In genomic region chr2:92382759-92383158, GRCm38 (mm10) we compare ENCODE assay signal across 17 mouse cellular contexts. TPM values are rescaled to one million over a fixed set of nuclear protein-coding genes. Genes with fewer than 3 reads are reported as not detected.
DNase-seq lines count a peak whose midpoint lies in the region; TF ChIP-seq lines count a peak whose summit lies in the region.
"Had no signal": no experiment of that assay in that cellular context is flagged by ENCODE, and none has a peak within 500 bp of the region (broad histone marks: within the 10 kb centered on the region; RNA-seq: fewer than 3 reads in every experiment).

No protein-coding gene starts in this region.

- H3K4me3 ChIP-seq in cerebellum, adult 2 months (replicated peaks; ENCODE audit: insufficient read depth, low read depth, low read length), result no peak overlapping the region
- H3K4me3 ChIP-seq: embryonic facial prominence, embryonic 13.5 days; embryonic facial prominence, embryonic 15.5 days; erythroblast, embryonic 14.5 days; forebrain, embryonic 10.5 days; forebrain, embryonic 12.5 days had no signal

- intact Hi-C loops in heart, postnatal 25 days (cut with DNase I), result no loop called here

- no peaks in the 10 kb centered on the region for H3K27me3 ChIP-seq in cerebellum, adult 2 months (ENCODE audit: control insufficient read depth, insufficient read depth, low read length)
- H3K27me3 ChIP-seq: embryonic facial prominence, embryonic 13.5 days; embryonic facial prominence, embryonic 15.5 days; forebrain, embryonic 12.5 days had no signal

- no peak for TF ChIP-seq POLR2A in cerebellum, adult 2 months (IDR thresholded peaks at IDR 0.05; ENCODE audit: borderline replicate concordance, insufficient read depth, low read length)

- no peak for TF ChIP-seq CTCF in cerebellum, adult 2 months (IDR thresholded peaks at IDR 0.05; ENCODE audit: borderline replicate concordance, insufficient read depth, low read depth, low read length)

- H3K27ac ChIP-seq in cerebellum, adult 2 months (ENCODE audit: insufficient read depth, low read length), result peak overlapping the region; percentile 49
- H3K27ac ChIP-seq: embryonic facial prominence, embryonic 13.5 days; embryonic facial prominence, embryonic 15.5 days; forebrain, embryonic 10.5 days; forebrain, embryonic 12.5 days had no signal

- peaks cover 66% of the 10 kb centered on the region for H3K4me1 ChIP-seq in cerebellum, adult 2 months (ENCODE audit: control insufficient read depth, insufficient read depth, low read length)

- 79% methylated on average over 4 of the region's 4 CpGs for WGBS in cerebellum, adult 2 months

- no peak for DNase-seq in cerebellum, adult 2 months
- no peak for DNase-seq in cerebellum, adult 11 months
- DNase-seq in cerebellum, postnatal 25 days, result peak; percentile 29 to 51
- no peak for DNase-seq in cerebellum, postnatal 4 days (ENCODE audit: low spot score in 2 of 2)
- peak; percentile 86 for DNase-seq in heart, adult 11 months
- no peak for DNase-seq in heart, postnatal 25 days (ENCODE audit: low spot score)
- DNase-seq: adrenal gland, adult 2 months; adrenal gland, postnatal 10 days; adrenal gland, postnatal 25 days; embryo, embryonic 11 days had no signal

RNA-seq across cellular contexts. Expression of gene 1700029I15Rik, which starts 0.4 kb away (rescaled TPM):
- polyA plus RNA-seq in cerebellum, adult 2 months (2012; rRNA removed), result 6.4 and 6.9 TPM in 2 replicates
- 1 to 10 TPM; 1.5 to 2.1 TPM for total RNA-seq in heart, postnatal 25 days (2021)

RNA-seq across cellular contexts. Expression of gene Large2, which starts 8.1 kb away (rescaled TPM):
- polyA plus RNA-seq in cerebellum, adult 2 months (2012; rRNA removed), result 0.62 and 1.4 TPM in 2 replicates
- total RNA-seq in heart, postnatal 25 days (2021), result under 1 TPM in 1 of 2 experiments, not detected in 1; 0.67 TPM
- total RNA-seq: MEL had no signal
- polyA plus RNA-seq: erythroblast, embryonic 14.5 days had no signal

RNA-seq across cellular contexts. Expression of gene Pex16, which starts 8.3 kb away (rescaled TPM):
- polyA plus RNA-seq in cerebellum, adult 2 months (2012; rRNA removed), result 60.7 and 63.5 TPM in 2 replicates
- total RNA-seq in heart, postnatal 25 days (2021), result 10 to 100 TPM; 19.4 to 24.5 TPM

RNA-seq across cellular contexts. Expression of gene Mapk8ip1, which starts 18.3 kb away (rescaled TPM):
- polyA plus RNA-seq in cerebellum, adult 2 months (2012; rRNA removed), result 349 TPM in 2 replicates
- total RNA-seq in heart, postnatal 25 days (2021), result 1 to 10 TPM; 4.7 to 5.7 TPM
- total RNA-seq: common myeloid progenitor, adult 5-6 weeks had no signal

RNA-seq across cellular contexts. Expression of gene Cry2, which starts 51.1 kb away (rescaled TPM):
- polyA plus RNA-seq in cerebellum, adult 2 months (2012; rRNA removed), result 79.4 and 81.8 TPM in 2 replicates
- total RNA-seq in heart, postnatal 25 days (2021), result 10 to 100 TPM; 14.2 to 25.9 TPM

Comparison
In these comparisons a context has a peak if more than half of its experiments do, and no peak if none do; other contexts are left out.
1. DNase-seq: peak in cerebellum, postnatal 25 days (2 of 2) and heart, adult 11 months (single experiment); none in cerebellum, adult 2 months (0 of 2), cerebellum, adult 11 months (single experiment), cerebellum, postnatal 4 days (0 of 2) and heart, postnatal 25 days (single experiment).